Mouse (Mus musculus): ENCODE results near the gene Ash1l.
A peak's percentile ranks its signal among the peaks of the same experiment; 100 is the strongest.

Gene Ash1l

DNA sequence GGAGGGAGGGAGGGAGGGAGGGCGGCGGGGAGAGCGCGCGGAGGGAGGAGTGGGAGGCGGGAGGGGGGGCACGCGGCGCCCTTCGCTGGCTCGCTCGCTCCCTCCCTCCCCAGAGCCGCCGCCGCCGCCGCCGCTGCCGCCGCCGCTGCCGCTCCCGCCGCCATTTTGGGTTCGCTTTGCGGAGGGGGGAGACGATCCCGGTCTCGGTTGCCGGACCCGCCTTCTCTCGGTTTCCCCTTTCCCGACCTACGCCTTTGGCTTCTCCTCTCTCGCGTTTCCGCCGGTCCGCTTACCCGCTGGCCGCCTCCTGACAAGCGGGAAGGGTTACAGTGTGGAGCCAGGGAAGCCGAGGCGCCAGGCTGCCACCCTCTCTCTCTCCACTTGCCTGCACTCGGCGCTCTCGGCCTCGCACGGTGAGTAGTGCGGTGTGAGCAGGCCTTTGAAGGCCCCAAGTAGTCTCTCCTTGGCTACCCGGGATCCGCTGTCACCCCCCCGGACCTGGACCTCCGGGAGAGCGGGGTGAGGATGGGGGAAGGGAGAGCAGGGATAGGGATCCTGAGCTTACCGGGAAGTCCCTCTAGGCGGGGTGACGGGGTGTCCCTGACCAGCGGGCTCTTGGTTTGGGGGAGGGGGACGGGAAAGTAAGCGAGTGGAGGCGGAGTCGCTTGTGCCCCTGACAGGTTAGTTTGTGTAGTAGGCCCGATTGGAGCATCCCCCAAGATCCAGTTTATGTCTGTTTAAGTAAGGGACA, at the start of gene Ash1l, which contains the start of gene Dap3:
Gene Ash1l (plus strand): TSS at position 47 of the 751 bp plus-strand sequence.
Gene Dap3 (minus strand): TSS at position 606 of the 751 bp plus-strand sequence.
- peak; percentile 72 to 89 for DNase-seq

DNA sequence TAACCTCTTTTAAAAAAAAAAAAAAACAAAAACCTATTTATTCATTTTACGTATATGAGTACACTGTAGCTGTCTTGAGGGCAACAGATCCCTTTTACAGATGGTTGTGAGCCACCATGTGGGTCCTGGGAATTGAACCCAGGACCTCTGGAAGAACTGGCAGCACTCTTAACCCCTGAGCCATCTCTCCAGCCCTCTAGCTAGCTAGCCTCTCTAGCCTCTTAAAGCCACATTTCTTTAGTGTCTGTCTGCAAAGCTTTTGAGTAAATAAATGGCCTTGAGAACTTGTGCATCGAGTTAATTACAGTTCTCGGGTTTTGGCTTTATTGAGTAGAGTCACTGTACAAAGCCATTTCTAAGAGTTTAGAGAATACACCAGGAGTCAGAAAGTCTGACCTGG, 45.6 kb upstream of the Ash1l start:
- no peak for DNase-seq

DNA sequence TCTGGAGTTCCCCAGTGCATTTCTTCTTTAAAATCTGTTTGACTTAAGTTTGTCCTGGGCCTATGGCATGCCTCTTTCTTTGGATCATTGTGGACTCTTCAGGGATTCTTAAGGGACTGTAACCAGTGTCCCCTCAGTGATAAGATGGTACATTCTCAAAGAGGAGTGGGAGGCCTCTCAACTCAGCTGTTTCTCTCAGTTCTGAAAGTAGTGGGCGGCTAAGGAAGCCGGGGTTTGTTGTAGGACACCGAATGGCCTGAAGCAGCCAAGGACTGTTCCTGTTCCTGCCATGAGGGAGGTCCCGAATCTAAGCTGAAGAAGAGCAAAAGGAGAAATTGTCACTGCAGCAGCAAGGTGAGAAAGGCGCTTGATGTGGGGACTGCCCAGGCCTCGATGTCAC, 45.2 kb upstream of the Ash1l start:
- DNase-seq: no peak

DNA sequence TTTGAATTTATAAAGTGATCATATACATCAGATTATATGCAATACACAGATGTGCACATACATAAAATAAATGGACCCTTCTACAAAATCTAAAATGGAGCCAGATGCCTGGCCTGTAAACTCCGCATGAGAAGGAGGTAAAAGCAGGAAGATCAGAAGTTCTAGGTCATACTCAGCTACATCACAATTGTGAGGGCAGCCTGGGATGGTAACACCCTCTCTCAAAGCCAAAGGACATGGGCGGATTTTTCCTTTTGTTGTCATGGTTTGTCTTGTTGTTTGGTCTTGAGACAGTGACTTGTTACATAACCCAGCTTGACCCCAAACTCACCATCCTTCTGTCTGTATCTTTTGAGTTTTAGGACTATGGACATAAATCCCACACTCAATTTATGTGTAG, 44.7 kb upstream of the Ash1l start:
- DNase-seq: no peak

DNA sequence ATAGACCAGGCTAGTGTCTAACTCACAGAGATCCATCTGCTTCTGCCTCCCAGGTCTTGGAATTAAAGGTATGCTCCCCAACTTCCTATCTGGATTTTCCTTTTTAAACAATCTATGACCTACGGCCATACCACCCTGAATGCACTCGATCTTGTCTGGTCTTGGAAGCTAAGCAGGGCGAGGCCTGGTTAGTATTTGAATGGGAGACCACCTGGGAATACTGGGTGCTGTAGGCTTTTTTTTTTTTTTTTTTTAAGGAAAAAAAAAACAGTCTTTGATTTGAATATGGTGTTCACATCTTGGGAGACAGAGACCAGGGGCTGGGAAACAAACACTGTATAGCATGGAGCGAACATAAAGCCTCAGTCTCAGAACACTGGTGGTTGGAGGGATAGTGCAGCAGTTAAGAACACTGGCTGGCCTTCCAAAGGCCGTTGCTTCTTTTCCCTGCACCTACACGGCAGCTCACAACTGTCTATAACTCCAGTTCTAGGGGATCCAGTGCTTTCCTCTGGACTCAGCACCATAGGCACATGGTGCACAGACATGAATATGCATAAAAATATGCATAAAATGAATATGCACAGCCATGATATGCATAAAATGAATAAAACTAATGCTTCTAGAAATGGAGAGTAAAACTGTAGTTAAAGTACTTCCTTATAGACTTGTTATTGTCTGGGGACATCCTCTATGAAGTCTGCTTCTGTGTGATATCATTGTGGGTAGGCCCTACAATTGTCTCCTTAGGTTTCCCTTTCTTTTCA, 43.8 kb upstream of the Ash1l start:
- DNase-seq: no peak

DNA sequence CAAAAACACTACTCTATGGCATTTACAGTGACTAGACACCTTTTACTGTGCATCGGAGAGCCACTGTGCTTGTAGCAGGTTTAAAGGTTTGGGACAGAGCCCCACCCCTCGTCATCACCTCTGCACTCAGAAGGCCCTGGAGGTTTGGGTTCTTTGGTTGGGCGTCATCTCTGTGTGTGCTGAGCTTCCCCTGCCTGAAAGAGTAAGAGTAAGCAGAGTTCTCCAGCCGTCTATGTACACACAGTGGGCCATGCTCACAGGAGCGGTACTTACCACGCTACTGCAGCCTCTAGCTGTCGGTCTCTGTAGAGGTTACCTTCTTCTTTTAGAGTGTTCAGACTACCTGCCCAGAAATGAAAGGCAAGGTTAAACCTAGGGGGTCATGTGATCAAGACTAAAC, 37.8 kb upstream of the Ash1l start:
- no peak for DNase-seq

DNA sequence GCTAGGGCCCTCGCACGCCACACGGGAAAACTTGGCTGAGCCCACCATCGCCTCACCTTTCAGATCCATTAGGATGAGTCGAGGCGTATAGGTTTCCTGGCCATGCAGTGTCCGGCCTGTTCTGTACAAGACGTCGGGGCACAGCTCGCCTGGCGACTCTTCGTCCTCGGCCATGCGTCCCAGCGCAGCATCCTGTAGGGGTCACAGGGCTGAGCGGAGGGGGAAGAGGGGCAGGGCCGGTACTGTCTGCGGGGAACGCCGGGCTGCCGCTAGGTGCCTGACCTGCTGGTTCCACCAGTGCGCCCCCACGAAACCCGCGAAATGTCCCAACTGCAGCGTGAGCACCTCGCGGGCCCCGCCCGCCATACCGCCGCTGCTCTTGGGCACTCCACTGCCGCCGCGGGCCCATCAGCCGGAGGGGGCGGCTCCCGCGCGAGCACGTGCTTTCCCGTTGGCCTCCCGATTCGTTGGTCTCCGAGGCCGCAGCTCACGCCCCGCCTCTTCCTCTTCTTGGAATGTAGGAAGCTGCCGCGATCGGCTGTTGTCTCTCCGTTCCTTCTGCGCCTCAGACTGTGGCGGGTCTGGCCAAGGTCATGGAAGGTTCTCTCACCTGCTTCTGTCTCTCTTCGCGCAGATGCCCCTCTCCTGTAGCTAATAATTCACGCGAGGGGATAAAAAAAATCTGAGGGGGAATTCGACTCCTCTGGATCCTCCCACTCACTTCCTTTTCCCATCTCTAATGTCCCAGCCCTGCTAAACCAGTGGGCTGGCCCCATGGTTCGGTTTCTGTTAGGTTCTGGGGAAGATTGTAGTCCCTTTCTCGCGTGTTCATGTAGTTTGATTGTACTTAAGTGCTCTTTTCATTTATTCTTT, 36.7 kb upstream of the Ash1l start, which contains the start of gene Msto1:
Gene Msto1 (minus strand): TSS at position 489 of the 873 bp plus-strand sequence.
- DNase-seq: peak; percentile 96 to 97

DNA sequence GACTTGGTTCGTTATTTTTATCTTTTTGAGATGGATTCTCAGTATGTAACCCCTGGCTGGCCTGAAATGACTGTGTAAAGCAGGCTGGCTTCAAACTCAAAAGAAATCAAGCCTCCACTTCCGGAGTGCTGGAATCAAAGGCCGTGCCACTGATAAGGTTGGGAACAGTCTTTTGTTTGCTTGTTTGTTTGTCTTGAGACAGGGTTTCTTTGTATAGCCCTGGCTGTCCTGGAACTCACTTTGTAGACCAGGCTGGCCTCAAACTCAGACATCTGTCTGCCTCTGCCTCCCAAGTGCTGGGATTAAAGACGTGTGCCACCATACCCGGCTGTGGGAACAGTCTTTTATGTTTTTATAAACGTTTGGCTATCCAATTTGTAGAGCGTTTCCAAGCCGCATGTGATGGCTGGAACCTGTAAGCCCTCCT, 36.0 kb upstream of the Ash1l start:
- no peak for DNase-seq

DNA sequence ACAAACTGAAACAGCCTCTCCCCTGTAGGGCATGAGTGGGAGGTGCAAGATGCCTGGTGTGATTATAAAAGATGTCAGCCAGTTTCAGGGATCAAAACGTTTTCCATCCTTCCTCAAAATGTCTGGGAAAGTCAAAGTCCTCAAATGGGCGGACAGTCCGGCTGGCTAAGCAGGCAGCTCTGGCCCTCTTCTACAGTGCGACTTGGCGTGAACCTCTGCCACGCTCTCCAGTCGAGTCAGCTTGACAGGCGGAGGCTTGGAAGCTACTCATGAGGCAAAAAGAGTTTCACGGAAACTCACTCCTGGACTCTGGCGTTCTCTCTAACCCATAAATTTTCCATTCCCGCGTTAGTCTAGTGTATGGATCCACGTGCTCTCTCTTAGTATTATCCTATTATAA, 31.4 kb upstream of the Ash1l start:
- peak; percentile 44 to 76 for DNase-seq

DNA sequence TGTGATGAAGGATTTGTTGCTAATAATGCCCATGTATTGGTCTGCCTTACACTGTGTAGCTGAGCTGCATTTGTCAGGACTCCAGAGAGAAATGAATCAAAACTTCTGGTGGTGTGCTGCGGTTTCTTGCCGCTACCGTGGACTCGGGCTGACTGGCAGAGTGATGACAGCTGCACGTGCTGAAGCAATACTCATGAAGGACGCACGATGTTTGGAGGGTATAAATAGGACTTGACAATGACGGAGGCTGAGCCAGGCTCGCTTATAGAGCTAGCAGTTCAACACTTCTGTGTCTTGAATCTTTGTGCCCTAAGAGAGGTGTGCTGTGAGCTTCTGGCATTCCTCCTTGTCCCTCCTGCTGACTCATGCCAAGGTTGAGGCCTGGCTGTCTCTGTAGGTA, 29.0 kb upstream of the Ash1l start:
- DNase-seq: no peak

DNA sequence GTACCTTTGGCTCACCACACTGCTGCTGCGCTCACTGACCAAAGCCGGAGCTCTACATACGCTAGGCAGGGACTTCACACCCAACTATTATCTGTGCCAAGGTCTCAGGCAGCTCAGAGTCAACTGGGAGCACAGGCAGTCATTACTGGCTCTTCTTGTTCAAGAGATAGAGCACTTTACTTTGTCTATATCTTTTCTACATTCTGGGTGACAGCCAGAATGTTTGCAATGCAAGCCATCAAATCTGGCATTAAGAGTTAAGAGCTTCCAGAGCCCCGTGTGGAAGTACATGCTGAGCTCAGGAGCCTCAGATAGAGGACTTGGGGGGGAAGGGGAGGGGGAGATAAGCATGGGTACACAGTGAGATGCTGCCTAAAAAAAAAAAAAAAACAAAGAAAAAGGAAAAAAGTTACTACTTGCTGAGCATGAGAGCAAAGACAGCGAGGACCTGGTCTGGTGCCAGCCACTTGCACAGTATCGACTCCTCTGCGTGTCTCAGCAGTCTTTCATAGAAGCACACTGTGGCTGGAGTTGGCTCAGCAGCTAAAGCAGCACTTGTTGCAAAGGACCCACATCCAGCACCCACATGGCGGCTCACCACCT, 26.3 kb upstream of the Ash1l start:
- no peak for DNase-seq

DNA sequence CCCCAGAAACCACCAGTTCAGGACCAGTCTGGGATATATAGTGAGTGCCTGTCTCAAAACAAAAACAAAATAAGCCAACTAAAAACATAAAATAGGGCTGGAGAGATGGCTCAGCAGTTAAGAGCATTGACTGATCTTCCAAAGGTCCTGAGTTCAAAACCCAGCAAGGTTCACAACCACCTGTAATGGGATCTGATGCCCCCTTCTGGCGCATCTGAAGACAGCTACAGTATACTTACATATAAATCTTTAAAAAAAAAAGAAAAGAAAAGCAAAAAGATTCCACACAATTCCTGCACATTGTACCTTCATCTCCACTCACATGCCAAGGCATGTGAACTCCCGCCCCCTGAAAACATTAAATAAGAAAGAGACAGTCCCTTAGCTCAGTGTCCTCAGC, 24.8 kb upstream of the Ash1l start:
- no peak for DNase-seq

DNA sequence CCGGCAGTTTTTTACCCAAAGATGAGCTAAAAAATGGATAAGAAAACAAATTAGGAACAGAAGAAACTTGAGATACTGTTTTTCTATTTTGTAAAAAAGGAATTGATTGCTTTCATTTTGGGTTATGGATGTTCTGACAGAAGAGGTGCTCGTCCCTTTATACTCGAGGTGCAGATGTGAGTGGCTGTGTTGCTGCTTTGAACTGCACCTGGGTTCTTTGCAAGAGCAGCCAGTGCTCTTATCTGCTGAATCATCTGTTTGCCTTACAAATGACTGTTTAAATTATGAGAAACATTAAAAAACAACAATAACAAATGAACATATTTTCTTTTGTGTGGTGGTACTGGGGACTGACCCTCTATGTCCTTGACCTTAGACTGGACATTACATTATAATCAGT, 20.9 kb upstream of the Ash1l start:
- peak in 1 of 2 experiments; percentile 19 for DNase-seq

DNA sequence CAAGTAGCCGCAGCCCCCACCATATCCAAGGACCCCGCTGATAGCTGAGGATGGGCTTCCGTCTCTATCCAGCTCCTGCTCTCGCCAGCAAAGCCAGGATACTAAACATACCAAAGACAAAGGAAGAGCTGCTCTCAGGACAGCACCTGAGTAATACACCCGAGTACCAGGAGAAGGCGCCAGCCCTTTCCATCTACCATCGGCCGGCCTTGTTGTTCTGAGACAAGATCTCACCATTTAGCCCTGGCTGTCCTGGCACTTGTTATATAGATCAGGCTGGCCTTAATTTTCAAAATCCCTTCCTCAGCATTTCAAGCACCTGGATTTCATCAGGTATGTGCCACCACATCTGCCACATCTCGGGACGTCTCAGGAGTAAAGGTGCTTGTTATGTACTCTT, 11.4 kb upstream of the Ash1l start:
- no peak for DNase-seq

DNA sequence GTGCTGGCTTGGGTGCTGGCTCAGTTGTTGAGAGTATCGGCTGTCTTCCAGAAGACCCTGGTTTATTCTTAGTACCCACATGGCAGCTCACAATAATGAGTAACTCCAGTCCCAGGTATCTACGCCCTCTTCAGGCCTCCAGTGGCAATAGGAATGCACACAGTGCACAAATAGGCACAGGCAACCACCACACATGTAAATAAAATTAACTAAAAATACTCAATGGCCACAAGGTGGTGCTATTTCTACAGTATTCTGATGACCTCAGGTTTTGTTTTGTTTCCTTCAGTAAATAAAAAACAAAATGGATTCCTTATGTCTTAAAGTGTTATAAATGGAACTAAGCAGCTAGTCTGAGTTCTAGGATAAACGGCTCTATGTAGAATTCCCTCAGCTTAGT, 10.7 kb upstream of the Ash1l start:
- DNase-seq: no peak

DNA sequence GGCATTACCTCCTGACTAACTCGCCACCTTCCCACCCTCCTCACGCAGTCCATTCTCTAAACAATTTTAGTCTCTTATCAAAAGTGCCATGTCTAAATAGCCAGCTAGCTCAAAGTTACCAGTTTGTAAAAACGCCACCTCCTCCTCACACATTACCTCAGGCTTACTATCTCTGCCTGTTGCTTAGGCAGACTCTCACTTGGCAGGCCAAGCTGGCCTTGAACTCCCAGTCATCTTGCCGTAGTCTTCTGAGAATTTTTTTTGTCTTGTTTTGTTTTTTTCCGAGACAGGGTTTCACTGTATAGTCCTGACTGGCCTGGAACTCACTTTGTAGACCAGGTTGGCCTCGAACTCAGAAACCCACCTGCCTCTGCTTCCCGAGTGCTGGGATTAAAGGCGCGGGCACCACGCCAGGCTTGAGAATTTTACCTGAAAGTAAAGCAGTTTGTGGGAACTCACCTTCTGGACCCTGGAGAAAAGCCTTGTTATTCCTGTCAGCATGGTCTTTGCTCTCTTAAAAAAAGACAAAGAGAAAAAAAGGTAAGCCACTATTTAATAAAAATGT, 8.0 kb upstream of the Ash1l start:
- DNase-seq: no peak

DNA sequence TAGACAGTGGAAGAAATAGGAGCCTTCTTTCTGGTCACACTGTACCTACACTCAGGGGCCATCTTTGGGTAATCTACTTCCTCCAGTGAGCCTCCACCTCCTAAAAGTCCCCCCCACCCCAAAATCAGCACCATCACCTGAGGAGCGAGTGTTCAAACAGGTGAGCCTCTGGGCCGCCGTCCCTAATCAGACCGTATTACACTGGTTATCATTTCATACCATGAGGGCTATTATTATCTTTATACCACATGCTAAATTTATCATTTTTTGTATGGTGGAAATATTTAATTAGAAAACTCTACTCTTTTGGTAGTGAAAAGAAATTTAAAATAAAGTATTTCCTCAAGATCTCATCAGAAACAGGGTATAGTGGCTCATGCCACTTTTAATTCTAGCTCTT, 6.3 kb upstream of the Ash1l start:
- DNase-seq: no peak

DNA sequence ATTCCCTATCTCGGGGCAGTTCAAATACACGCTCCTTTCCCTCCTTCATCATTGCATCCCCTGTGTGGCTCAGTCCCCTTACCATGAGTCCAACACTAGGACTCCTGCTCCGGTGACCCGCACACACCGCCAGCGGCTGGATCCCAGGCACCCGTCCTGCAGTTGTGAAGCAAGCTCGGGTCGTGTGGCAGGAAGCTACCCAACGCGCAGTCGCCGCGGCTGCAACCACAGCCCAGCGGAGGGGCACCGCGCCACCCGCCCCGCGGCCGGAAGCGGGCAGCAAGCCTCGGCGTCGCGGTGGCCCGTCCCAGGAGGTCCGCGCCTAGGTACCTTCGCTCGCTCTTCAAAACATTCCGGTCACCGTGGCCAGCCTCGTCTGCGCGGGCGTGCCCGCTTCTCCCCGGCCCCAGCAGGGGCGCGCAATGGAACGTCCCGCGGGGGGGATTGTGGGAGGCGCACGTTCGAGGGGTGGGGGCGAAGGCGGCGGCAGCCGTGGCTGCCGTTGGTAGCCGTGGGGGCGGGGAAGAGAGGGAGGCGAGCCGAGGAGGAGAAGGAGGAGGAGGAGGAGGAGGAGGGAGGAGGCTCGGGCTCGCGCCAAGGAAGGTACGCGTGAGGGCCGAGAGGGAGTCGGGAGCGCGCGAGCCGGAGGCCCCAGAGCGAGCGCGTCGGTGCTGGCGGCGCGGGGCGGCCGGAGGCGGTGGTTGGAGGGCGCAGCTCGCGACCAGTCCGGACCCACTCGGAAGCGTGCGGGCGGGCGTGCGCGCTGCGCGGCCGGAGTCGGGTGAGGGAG, 441 bp upstream of the Ash1l start:
- DNase-seq: peak; percentile 94 to 97

DNA sequence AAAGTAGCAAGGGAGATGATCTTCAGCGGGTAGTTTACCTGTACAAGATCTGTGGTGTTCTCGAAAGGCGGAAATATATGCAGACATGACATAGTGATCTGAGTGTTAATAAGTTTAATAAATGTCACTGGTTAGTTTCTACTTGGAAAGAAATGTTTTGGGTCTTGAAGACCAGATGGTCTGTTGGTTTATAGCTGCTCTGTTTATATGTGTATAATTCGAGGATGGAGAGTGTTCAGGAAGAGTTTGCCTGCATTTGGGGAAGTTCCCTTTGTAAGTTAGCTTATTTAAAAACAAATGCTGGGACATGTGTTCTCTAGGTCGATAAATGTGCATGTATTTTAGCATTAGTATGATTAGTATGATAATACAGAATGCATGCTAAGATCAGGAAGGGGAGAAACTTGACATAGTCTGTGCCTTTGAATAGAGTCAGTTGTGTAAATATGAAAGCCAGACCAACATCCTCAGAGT, 942 bp downstream of the Ash1l start:
- DNase-seq: no peak

DNA sequence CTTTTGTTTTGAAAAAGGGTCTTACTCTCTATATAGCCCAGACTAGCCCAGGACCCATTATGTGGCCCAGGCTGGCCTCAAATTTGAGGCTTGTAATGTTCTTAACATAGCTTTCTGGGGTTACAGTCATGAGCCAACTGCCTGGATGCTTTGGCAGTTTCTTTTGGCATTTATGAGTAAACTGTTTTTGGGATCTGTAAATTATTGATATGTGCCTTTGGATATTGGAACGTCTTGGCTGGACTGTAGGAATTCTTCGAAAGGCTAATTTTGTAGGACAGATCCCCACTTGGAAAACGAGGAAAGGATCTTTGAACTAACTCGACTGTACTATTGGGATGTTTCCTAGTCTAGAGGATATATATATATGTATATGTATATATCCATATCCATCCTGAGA, 2.8 kb downstream of the Ash1l start:
- DNase-seq: no peak

DNA sequence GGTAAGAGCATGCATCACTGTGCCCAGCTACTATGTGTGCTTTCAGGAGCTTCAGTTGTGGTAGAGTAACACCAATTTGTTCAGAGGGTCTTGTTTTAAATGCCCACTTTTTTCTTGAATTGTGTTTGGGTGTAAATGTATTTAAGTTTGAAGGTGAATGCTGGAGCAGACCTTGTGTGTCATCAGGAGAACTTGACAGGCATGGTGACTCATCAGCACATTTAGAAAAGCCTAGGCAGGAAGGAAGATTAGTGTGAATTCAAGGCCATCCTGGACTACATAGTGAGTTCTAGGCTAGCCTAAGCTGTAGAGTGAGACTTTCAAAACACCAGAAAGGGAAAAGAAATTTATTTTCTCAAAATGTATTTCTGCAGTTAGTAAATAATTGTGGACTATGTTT, 3.3 kb downstream of the Ash1l start:
- DNase-seq: no peak

Measured in kidney, postnatal 25 days (tissue).